Mouse (Mus musculus): ENCODE measurements around the gene Kmt2e.

- no peak for TF ChIP-seq CTCF (IDR thresholded peaks at IDR 0.05; ENCODE audit: low read depth, low read length)
- no peak for TF ChIP-seq TAL1 (conservative IDR thresholded peaks at IDR 0.05; ENCODE audit: low read depth, low read length)
- no peak for TF ChIP-seq GATA1 (IDR thresholded peaks at IDR 0.05; ENCODE audit: borderline replicate concordance, low read length)
- TF ChIP-seq POLR2AphosphoS5 (IDR thresholded peaks at IDR 0.05; ENCODE audit: insufficient replicate concordance, low read depth, low read length) = no peak
- no peak for TF ChIP-seq GATA2 (IDR thresholded peaks at IDR 0.05; ENCODE audit: borderline replicate concordance, low read depth, low read length)
These were observed 32.2 kb upstream of the Kmt2e start for GRCm38 (mm10) chr5:23401999-23402398.
